Mouse (Mus musculus): ENCODE results near the gene Olfr1189.
"Not testable (repeated sequence)": the region's sequence is repeated elsewhere in the genome, so short reads cannot be mapped to it uniquely, and the experiment has no call there.

Gene Olfr1189

DNA sequence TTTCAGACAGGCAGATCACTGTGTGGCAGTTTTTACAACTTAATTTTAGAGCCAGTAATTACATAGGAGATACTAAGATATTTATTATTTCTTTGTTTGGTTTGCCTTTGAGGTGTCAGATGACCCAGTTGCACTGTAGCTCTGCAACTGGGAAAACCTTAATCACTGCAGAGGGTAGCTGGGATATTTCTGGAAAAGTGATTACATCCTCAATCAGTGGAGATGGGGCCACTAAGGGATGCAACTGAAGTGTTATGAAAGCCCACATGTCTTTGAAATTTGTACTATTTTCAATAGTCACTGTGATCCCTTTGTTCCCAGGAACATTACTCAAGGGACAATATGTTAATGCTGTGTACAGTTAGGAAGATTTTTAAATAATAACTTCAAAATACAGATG, at the start of gene Olfr1189:
Olfr1189 (plus strand) TSS at position 301 of the 400 bp plus-strand sequence.
- in situ Hi-C loops (cut with MboI, MseI), result no loop called here

DNA sequence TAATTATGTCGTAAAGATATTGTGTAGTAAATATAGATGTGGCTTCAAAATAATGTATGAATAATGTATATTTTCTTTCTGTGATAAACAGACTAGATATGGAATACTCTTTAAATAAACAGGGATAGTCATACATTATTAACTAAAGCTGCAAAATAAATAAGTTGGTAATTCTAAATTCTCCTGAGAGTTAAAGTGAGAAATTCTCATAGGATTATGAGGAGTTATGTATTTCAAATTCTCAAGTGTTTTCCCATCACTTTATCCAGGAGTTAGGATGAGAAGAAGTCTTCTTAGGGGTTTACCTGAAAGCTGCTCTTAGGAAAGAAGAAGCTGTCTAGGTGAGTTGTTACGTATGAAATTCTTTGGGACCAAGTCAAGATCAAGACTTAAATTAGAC, 29.6 kb upstream of the Olfr1189 start, which contains the start of gene Olfr1188:
Olfr1188 (plus strand) TSS at position 301 of the 400 bp plus-strand sequence.
- in situ Hi-C loops (cut with MboI, MseI), result no loop called here

DNA sequence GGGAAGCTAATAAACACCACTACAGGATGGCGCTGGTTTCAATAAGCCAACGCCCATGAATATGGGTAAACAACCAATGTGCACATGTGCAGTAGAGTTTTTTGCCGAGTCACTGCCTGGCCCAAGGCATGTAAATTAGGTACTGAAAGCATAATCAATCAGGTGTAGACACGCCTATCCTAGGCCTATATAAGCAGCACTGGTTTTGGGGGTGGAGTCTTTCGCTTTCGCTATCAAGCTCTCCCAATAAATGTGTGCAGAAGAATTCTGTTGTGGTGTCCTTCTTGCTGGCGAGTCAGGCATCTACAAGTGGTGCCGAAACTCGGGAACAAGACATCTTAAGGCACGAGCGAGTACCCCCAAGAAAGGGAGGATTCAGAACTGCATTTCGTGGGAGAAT, 13.6 kb upstream of the Olfr1189 start:
- in situ Hi-C loops (cut with MboI, MseI), result not testable (repeated sequence)

DNA sequence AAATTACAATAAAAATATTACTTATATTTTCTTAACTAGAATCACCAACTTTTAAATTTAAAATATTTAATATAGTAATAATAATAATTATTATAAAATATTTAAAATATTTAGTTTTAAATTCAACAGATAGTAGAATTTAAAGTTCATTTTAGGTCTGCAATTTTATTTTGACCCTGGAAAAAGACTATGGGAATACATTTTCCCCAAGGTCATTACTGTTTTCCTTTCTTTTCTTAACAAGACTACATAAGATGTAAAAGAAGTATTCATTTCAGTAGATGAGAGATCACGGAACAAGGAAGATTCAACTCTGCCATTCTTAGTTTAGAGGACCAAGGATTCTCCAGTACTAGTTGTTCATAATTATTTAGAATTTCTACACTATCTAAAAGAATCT, 54.0 kb downstream of the Olfr1189 start, which contains the start of gene Olfr1191-ps1:
Olfr1191-ps1 (plus strand) TSS at position 301 of the 400 bp plus-strand sequence.
- in situ Hi-C loops (cut with MboI, MseI), result not testable (repeated sequence)

All from T-helper 2 cell (primary cell).